Mouse (Mus musculus) stomach, postnatal 0 days (tissue): ENCODE measurements around the gene Med22.

Experiments
- CTCF ChIP-seq: IDR thresholded peaks from 2 replicates; pipeline ENCODE4 v1.5.1; 2016; ENCODE audit warnings: antibody characterized with exemption, low read depth, mild to moderate bottlenecking, moderate library complexity
- EP300 ChIP-seq: optimal IDR thresholded peaks from 2 replicates; pipeline ENCODE3; 2016; ENCODE audit warnings: antibody characterized with exemption

DNA sequence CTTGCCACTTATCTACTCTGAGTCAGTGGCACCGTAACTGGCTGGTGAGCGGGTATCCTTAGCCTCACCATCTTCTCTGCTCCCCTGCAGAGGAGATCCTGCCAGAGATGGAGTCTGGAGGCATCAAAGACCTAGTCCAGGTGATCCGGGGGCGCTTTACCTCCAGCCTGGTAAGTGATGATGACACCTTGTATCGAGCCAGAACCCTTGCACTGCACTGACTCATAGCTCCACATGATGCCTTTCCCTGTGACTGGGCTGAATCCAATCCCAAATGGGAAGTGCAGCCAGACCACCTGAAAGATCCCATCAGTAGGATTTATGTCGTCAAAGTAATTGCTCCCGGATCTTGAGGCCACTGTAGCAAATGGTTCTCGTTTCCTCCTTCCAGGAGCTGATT, 42.4 kb upstream of the Med22 start:
- TF ChIP-seq EP300 (no peak), CTCF (no peak)
